Mouse (Mus musculus): ENCODE results near the gene Tgtp2. TPM values are rescaled to one million over a fixed set of nuclear protein-coding genes. Genes with fewer than 3 reads are reported as not detected.

Gene Tgtp2
- polyA plus RNA-seq, 1 experiment from 2014 or later, result 1.2 TPM

DNA sequence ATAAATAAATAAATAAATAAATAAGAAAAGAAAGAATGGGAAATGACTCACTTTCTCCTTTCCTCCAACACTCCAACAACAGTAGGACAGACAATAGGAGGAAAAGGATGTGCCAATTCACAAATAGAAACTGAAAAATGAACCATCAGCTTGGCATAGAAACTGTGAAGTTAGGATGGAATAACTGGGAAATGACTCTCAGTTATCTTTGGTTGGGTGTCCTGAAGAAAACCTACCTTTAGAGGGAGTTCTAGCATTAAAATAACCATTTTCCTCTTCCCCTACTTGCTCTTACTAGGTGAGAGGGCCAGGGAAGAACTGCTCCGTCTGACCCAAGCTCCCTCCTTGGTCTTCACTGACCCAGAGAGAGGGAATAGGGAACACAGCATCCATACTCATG is 41.7 kb upstream of the Tgtp2 start:
- H3K4me1 ChIP-seq (replicated peaks; ENCODE audit: control insufficient read depth, insufficient read depth), result no peaks in the 10 kb centered on the region
- no peaks in the 10 kb centered on the region for H3K9me3 ChIP-seq (ENCODE audit: control insufficient read depth, low read length)
- no peak overlapping the region for H3K4me2 ChIP-seq (replicated peaks; ENCODE audit: low read depth)
- WGBS, result 50% methylated on average over 1 of the region's 1 CpGs
- TF ChIP-seq EP300 (optimal IDR thresholded peaks at IDR 0.05) (no peak), CTCF (IDR thresholded peaks at IDR 0.05; ENCODE audit: low read depth) (no peak)
- no peaks in the 10 kb centered on the region for H3K36me3 ChIP-seq (ENCODE audit: control insufficient read depth, insufficient read depth, low read length)
- H3K9ac ChIP-seq (ENCODE audit: low read length), result no peak overlapping the region
- no peaks in the 10 kb centered on the region for H3K27me3 ChIP-seq (ENCODE audit: control insufficient read depth, insufficient read depth, low read length)
- no peak overlapping the region for H3K27ac ChIP-seq (replicated peaks)
- no peak for ATAC-seq (ENCODE audit: low FRiP score, low TSS enrichment)
- H3K4me3 ChIP-seq (ENCODE audit: low read depth, low read length), result no peak overlapping the region
- no peak for DNase-seq (ENCODE audit: low spot score)

GRCm38 (mm10) chr11:49103047-49103693 is 39.2 kb upstream of the Tgtp2 start:
- Histone ChIP-seq H3K36me3 (ENCODE audit: control insufficient read depth, insufficient read depth, low read length) (no peaks in the 10 kb centered on the region), H3K4me1 (replicated peaks; ENCODE audit: control insufficient read depth, insufficient read depth) (no peaks in the 10 kb centered on the region), H3K9ac (ENCODE audit: low read length) (no peak overlapping the region), H3K9me3 (ENCODE audit: control insufficient read depth, low read length) (no peaks in the 10 kb centered on the region), H3K27ac (replicated peaks) (no peak overlapping the region), H3K4me3 (ENCODE audit: low read depth, low read length) (no peak overlapping the region), H3K4me2 (replicated peaks; ENCODE audit: low read depth) (no peak overlapping the region), H3K27me3 (ENCODE audit: control insufficient read depth, insufficient read depth, low read length) (no peaks in the 10 kb centered on the region)
- DNase-seq (ENCODE audit: low spot score) (peak; percentile 90), ATAC-seq (ENCODE audit: low FRiP score, low TSS enrichment) (peak; percentile 73)
- no peak for TF ChIP-seq EP300 (optimal IDR thresholded peaks at IDR 0.05)
- peak; percentile 96 for TF ChIP-seq CTCF (IDR thresholded peaks at IDR 0.05; ENCODE audit: low read depth)
- WGBS, result 10% methylated on average over 8 of the region's 8 CpGs

DNA sequence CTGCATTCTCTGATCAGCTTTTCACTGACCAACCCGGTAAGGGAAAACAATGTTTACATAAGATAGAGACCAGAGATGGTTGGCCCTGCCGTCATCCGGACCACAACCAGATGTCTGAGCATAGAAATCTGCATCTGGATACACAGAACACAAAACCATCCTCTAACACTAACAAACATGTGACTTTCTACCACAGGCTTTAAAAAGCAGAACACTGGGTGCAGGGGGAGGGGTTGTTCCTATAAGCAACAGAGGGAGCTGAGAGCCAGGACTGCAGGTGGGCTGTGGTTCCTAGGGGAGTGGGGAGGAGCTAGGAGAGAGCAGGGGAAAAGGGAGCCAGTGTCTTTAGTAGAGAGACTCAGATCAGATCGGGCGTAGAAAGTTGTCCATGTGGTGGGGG is 37.5 kb upstream of the Tgtp2 start:
- Histone ChIP-seq H3K4me3 (ENCODE audit: low read depth, low read length) (no peak overlapping the region), H3K9me3 (ENCODE audit: control insufficient read depth, low read length) (no peaks in the 10 kb centered on the region), H3K9ac (ENCODE audit: low read length) (no peak overlapping the region), H3K27me3 (ENCODE audit: control insufficient read depth, insufficient read depth, low read length) (no peaks in the 10 kb centered on the region), H3K36me3 (ENCODE audit: control insufficient read depth, insufficient read depth, low read length) (no peaks in the 10 kb centered on the region), H3K27ac (replicated peaks) (no peak overlapping the region), H3K4me1 (replicated peaks; ENCODE audit: control insufficient read depth, insufficient read depth) (no peaks in the 10 kb centered on the region), H3K4me2 (replicated peaks; ENCODE audit: low read depth) (no peak overlapping the region)
- 35% methylated on average over 5 of the region's 5 CpGs for WGBS
- DNase-seq (ENCODE audit: low spot score) (no peak), ATAC-seq (ENCODE audit: low FRiP score, low TSS enrichment) (no peak)
- TF ChIP-seq CTCF (IDR thresholded peaks at IDR 0.05; ENCODE audit: low read depth) (no peak), EP300 (optimal IDR thresholded peaks at IDR 0.05) (no peak)

- H3K4me1 ChIP-seq (replicated peaks; ENCODE audit: control insufficient read depth, insufficient read depth), result no peaks in the 10 kb centered on the region
- no peaks in the 10 kb centered on the region for H3K36me3 ChIP-seq (ENCODE audit: control insufficient read depth, insufficient read depth, low read length)
- H3K9me3 ChIP-seq (ENCODE audit: control insufficient read depth, low read length), result no peaks in the 10 kb centered on the region
- H3K4me3 ChIP-seq (ENCODE audit: low read depth, low read length), result no peak overlapping the region
- 78% methylated on average over 3 of the region's 3 CpGs for WGBS
- H3K9ac ChIP-seq (ENCODE audit: low read length), result no peak overlapping the region
- no peak overlapping the region for H3K27ac ChIP-seq (replicated peaks)
- ATAC-seq (ENCODE audit: low FRiP score, low TSS enrichment) (no peak), DNase-seq (ENCODE audit: low spot score) (peak; percentile 41)
- no peaks in the 10 kb centered on the region for H3K27me3 ChIP-seq (ENCODE audit: control insufficient read depth, insufficient read depth, low read length)
- no peak for TF ChIP-seq EP300 (optimal IDR thresholded peaks at IDR 0.05)
- no peak overlapping the region for H3K4me2 ChIP-seq (replicated peaks; ENCODE audit: low read depth)
Measured at GRCm38 (mm10) chr11:49100409-49100808, 36.4 kb upstream of the Tgtp2 start.

DNA sequence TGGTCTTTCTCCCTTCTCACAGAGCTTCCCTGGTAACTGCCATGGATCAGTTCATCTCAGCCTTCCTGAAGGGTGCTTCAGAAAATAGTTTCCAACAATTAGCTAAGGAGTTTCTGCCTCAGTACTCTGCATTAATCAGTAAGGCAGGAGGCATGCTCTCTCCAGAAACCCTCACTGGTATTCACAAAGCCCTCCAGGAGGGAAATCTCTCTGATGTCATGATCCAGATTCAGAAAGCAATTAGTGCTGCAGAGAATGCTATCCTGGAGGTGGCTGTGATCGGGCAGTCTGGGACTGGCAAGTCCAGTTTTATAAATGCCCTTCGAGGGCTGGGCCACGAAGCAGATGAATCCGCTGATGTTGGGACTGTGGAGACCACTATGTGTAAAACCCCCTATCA is 31.4 kb upstream of the Tgtp2 start:
- 88% methylated on average over 4 of the region's 4 CpGs for WGBS
- Histone ChIP-seq H3K36me3 (ENCODE audit: control insufficient read depth, insufficient read depth, low read length) (no peaks in the 10 kb centered on the region), H3K27ac (replicated peaks) (no peak overlapping the region), H3K4me2 (replicated peaks; ENCODE audit: low read depth) (no peak overlapping the region), H3K27me3 (ENCODE audit: control insufficient read depth, insufficient read depth, low read length) (no peaks in the 10 kb centered on the region), H3K9me3 (ENCODE audit: control insufficient read depth, low read length) (no peaks in the 10 kb centered on the region), H3K4me1 (replicated peaks; ENCODE audit: control insufficient read depth, insufficient read depth) (no peaks in the 10 kb centered on the region), H3K9ac (ENCODE audit: low read length) (no peak overlapping the region), H3K4me3 (ENCODE audit: low read depth, low read length) (no peak overlapping the region)
- DNase-seq (ENCODE audit: low spot score) (no peak), ATAC-seq (ENCODE audit: low FRiP score, low TSS enrichment) (no peak)
- TF ChIP-seq CTCF (IDR thresholded peaks at IDR 0.05; ENCODE audit: low read depth) (no peak), EP300 (optimal IDR thresholded peaks at IDR 0.05) (no peak)

DNA sequence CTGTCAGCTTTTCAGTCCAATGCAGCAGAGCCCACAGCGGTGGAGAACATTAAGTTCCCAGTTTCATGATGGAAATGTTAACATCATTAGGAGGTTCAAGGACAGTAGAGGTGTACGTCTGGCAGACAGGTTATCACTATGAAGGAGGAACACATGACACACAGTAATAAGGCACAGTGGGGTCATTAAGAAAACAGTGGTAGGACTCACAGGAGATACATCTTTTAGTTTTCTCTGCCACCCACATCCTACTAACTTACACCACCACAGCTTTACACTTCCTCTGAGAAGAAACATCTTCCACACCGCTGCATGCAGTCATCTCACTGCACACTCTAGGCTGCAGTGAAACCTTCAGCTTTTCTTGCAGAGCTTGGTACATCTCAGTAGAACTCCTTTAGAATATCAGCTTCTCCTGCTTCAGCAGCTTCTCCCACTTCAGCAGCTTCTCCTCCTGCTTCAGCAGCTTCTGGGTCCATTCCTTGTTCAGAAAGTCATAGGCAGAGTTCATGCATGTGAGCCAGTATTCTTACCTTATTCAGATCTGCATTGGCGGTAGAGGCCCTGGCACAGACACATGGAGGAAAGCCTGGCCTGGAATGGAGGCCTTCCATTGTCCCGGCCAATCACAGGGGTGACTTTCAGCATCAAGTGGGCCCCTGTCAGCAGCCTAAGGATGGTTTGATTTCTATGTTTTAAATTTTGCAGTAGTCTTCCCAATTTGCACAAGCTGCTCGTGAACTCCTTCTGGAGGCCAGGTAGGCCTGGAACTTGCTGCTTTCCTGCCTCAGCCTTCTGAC is 30.1 kb upstream of the Tgtp2 start:
- Histone ChIP-seq H3K36me3 (ENCODE audit: control insufficient read depth, insufficient read depth, low read length) (no peaks in the 10 kb centered on the region), H3K4me1 (replicated peaks; ENCODE audit: control insufficient read depth, insufficient read depth) (no peaks in the 10 kb centered on the region), H3K9me3 (ENCODE audit: control insufficient read depth, low read length) (no peaks in the 10 kb centered on the region), H3K4me2 (replicated peaks; ENCODE audit: low read depth) (no peak overlapping the region), H3K27ac (replicated peaks) (no peak overlapping the region), H3K9ac (ENCODE audit: low read length) (no peak overlapping the region), H3K4me3 (ENCODE audit: low read depth, low read length) (no peak overlapping the region), H3K27me3 (ENCODE audit: control insufficient read depth, insufficient read depth, low read length) (no peaks in the 10 kb centered on the region)
- WGBS, result 76% methylated on average over 6 of the region's 6 CpGs
- ATAC-seq (ENCODE audit: low FRiP score, low TSS enrichment) (no peak), DNase-seq (ENCODE audit: low spot score) (no peak)
- no peak for TF ChIP-seq EP300 (optimal IDR thresholded peaks at IDR 0.05)
- no peak for TF ChIP-seq CTCF (IDR thresholded peaks at IDR 0.05; ENCODE audit: low read depth)

Data from stomach, postnatal 0 days (tissue).